Mouse (Mus musculus): ENCODE data around the gene Osbp2. TPM values are rescaled to one million over a fixed set of nuclear protein-coding genes. Genes with fewer than 3 reads are reported as not detected.

Osbp2 gene
- polyA plus RNA-seq, 1 experiment from 2014 or later = 2.4 TPM

DNA sequence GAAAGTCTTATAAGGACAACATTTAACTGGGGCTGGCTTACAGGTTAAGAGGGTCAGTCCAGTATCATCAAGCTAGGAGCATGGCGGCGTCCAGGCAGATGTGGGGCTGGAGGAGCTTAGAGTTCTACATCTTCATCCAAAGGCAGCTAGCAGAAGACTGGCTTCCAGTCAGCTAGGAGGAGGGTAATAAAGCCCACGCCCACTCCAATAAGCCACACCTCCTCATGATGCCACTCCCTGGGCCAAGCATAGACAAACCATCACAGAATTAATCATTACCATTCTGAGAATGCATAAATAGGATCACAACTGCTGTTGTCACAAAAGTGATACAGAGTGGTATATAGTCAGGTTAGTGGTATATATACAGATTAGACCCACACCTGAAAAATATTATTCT is 73.8 kb downstream of the Osbp2 start:
- Histone ChIP-seq H3K9ac (ENCODE audit: low read length) (no peak overlapping the region), H3K36me3 (ENCODE audit: control insufficient read depth, insufficient read depth, low read length) (no peaks in the 10 kb centered on the region), H3K27ac (ENCODE audit: low read depth, low read length) (no peak overlapping the region), H3K4me2 (ENCODE audit: low read depth) (no peak overlapping the region), H3K4me1 (ENCODE audit: control insufficient read depth, insufficient read depth, low read length) (no peaks in the 10 kb centered on the region), H3K4me3 (ENCODE audit: low read depth, low read length) (no peak overlapping the region), H3K27me3 (ENCODE audit: control insufficient read depth, insufficient read depth, low read length) (no peaks in the 10 kb centered on the region), H3K9me3 (ENCODE audit: control insufficient read depth, low read length) (no peaks in the 10 kb centered on the region)
- 71% methylated on average over 3 of the region's 3 CpGs for WGBS
- ATAC-seq (ENCODE audit: insufficient read depth, low FRiP score, low TSS enrichment) (no peak), DNase-seq (ENCODE audit: low spot score) (no peak)

DNA sequence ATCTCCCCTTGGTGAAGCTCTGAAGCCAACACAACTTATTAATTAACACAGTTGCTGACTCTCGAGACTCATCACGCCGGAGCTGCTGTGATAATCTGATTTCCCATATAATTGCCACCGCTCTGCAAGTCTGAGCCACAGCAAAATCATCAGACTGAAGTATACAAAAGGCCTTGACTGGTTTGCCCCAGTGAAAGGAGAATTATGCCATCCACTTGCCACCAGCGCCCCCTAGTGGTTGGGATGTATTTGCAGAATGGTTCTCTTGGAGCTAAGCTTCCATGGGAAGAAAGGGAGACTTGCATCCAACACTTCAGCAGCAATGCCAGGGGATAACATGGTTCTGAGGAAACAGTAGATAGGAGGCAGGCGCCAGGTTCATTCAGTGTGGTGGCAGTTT is 77.1 kb downstream of the Osbp2 start:
- no peaks in the 10 kb centered on the region for H3K9me3 ChIP-seq (ENCODE audit: control insufficient read depth, low read length)
- no peaks in the 10 kb centered on the region for H3K4me1 ChIP-seq (ENCODE audit: control insufficient read depth, insufficient read depth, low read length)
- H3K36me3 ChIP-seq (ENCODE audit: control insufficient read depth, insufficient read depth, low read length) = no peaks in the 10 kb centered on the region
- H3K27me3 ChIP-seq (ENCODE audit: control insufficient read depth, insufficient read depth, low read length) = no peaks in the 10 kb centered on the region
- 35% methylated on average over 6 of the region's 6 CpGs for WGBS
- H3K4me3 ChIP-seq (ENCODE audit: low read depth, low read length) = no peak overlapping the region
- no peak overlapping the region for H3K27ac ChIP-seq (ENCODE audit: low read depth, low read length)
- no peak overlapping the region for H3K4me2 ChIP-seq (ENCODE audit: low read depth)
- ATAC-seq (ENCODE audit: insufficient read depth, low FRiP score, low TSS enrichment) (no peak), DNase-seq (ENCODE audit: low spot score) (peak; percentile 92)
- H3K9ac ChIP-seq (ENCODE audit: low read length) = no peak overlapping the region

- H3K4me1 ChIP-seq (ENCODE audit: control insufficient read depth, insufficient read depth, low read length) = peaks cover 4% of the 10 kb centered on the region; the same call in 1 of the 2 replicates
- H3K27me3 ChIP-seq (ENCODE audit: control insufficient read depth, insufficient read depth, low read length) = peaks cover 19% of the 10 kb centered on the region
- no peak for DNase-seq (ENCODE audit: low spot score)
- H3K4me2 ChIP-seq (ENCODE audit: low read depth) = no peak overlapping the region
- H3K27ac ChIP-seq (ENCODE audit: low read depth, low read length) = no peak overlapping the region
- H3K9me3 ChIP-seq (ENCODE audit: control insufficient read depth, low read length) = no peaks in the 10 kb centered on the region
- no peaks in the 10 kb centered on the region for H3K36me3 ChIP-seq (ENCODE audit: control insufficient read depth, insufficient read depth, low read length)
- H3K9ac ChIP-seq (ENCODE audit: low read length) = no peak overlapping the region
- no peak for ATAC-seq (ENCODE audit: insufficient read depth, low FRiP score, low TSS enrichment)
- no peak overlapping the region; the same call in 1 of the 2 replicates for H3K4me3 ChIP-seq (ENCODE audit: low read depth, low read length)
- 46% methylated on average over 4 of the region's 4 CpGs for WGBS
Measured at GRCm38 (mm10) chr11:3775263-3775644, 88.4 kb downstream of the Osbp2 start.

GRCm38 (mm10) chr11:3774463-3775262 is 89.0 kb downstream of the Osbp2 start:
- Histone ChIP-seq H3K36me3 (ENCODE audit: control insufficient read depth, insufficient read depth, low read length) (no peaks in the 10 kb centered on the region), H3K4me2 (ENCODE audit: low read depth) (peak overlapping the region; percentile 62), H3K27me3 (ENCODE audit: control insufficient read depth, insufficient read depth, low read length) (peaks cover 19% of the 10 kb centered on the region), H3K9ac (ENCODE audit: low read length) (peak overlapping the region; percentile 73), H3K27ac (ENCODE audit: low read depth, low read length) (peak overlapping the region; percentile 20; the same call in 1 of the 2 replicates), H3K4me1 (ENCODE audit: control insufficient read depth, insufficient read depth, low read length) (peaks cover 4% of the 10 kb centered on the region; the same call in 1 of the 2 replicates), H3K4me3 (ENCODE audit: low read depth, low read length) (peak overlapping the region; percentile 43), H3K9me3 (ENCODE audit: control insufficient read depth, low read length) (no peaks in the 10 kb centered on the region)
- DNase-seq (ENCODE audit: low spot score) (peak; percentile 58), ATAC-seq (ENCODE audit: insufficient read depth, low FRiP score, low TSS enrichment) (peak; percentile 58)
- WGBS = 2% methylated on average over 49 of the region's 56 CpGs

- no peaks in the 10 kb centered on the region for H3K36me3 ChIP-seq (ENCODE audit: control insufficient read depth, insufficient read depth, low read length)
- no peak for ATAC-seq (ENCODE audit: insufficient read depth, low FRiP score, low TSS enrichment)
- H3K4me1 ChIP-seq (ENCODE audit: control insufficient read depth, insufficient read depth, low read length) = peaks cover 4% of the 10 kb centered on the region; the same call in 1 of the 2 replicates
- DNase-seq (ENCODE audit: low spot score) = no peak
- H3K4me3 ChIP-seq (ENCODE audit: low read depth, low read length) = peak overlapping the region; percentile 43
- H3K27me3 ChIP-seq (ENCODE audit: control insufficient read depth, insufficient read depth, low read length) = peaks cover 19% of the 10 kb centered on the region
- H3K9me3 ChIP-seq (ENCODE audit: control insufficient read depth, low read length) = no peaks in the 10 kb centered on the region
- WGBS = 43% methylated on average over 6 of the region's 6 CpGs
- no peak overlapping the region; the same call in 1 of the 2 replicates for H3K27ac ChIP-seq (ENCODE audit: low read depth, low read length)
- peak overlapping the region; percentile 73 for H3K9ac ChIP-seq (ENCODE audit: low read length)
- H3K4me2 ChIP-seq (ENCODE audit: low read depth) = peak overlapping the region; percentile 62
Measured at GRCm38 (mm10) chr11:3773782-3774462, 89.8 kb downstream of the Osbp2 start.

DNA sequence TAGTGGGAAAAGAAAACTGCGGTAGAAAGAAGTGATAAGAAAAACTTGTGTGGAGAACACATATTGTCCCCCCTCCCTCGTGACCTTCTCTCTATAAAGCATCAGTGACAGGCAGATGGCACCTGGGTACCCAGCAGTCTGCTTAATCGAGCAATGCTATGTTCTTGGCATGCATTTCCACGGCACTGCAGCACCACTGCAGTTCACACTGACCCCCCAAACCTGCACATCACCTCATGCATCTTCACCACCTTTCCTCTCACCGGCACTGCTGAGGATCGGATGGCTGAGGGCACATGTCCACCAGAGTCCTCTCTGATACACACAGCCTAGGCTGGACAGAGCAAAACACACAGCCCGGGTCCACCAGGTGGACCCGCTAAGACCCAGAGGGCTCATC is 90.6 kb downstream of the Osbp2 start:
- no peak overlapping the region for H3K4me3 ChIP-seq (ENCODE audit: low read depth, low read length)
- 79% methylated on average over 8 of the region's 8 CpGs for WGBS
- no peak overlapping the region for H3K9ac ChIP-seq (ENCODE audit: low read length)
- peaks cover 4% of the 10 kb centered on the region; the same call in 1 of the 2 replicates for H3K4me1 ChIP-seq (ENCODE audit: control insufficient read depth, insufficient read depth, low read length)
- H3K27me3 ChIP-seq (ENCODE audit: control insufficient read depth, insufficient read depth, low read length) = peaks cover 19% of the 10 kb centered on the region
- no peak overlapping the region for H3K27ac ChIP-seq (ENCODE audit: low read depth, low read length)
- H3K4me2 ChIP-seq (ENCODE audit: low read depth) = no peak overlapping the region
- no peaks in the 10 kb centered on the region for H3K9me3 ChIP-seq (ENCODE audit: control insufficient read depth, low read length)
- no peak for DNase-seq (ENCODE audit: low spot score)
- H3K36me3 ChIP-seq (ENCODE audit: control insufficient read depth, insufficient read depth, low read length) = no peaks in the 10 kb centered on the region
- ATAC-seq (ENCODE audit: insufficient read depth, low FRiP score, low TSS enrichment) = no peak

GRCm38 (mm10) chr11:3771348-3771747 is 92.4 kb downstream of the Osbp2 start:
- H3K36me3 ChIP-seq (ENCODE audit: control insufficient read depth, insufficient read depth, low read length) = no peaks in the 10 kb centered on the region
- peaks cover 19% of the 10 kb centered on the region for H3K27me3 ChIP-seq (ENCODE audit: control insufficient read depth, insufficient read depth, low read length)
- no peak for DNase-seq (ENCODE audit: low spot score)
- peaks cover 4% of the 10 kb centered on the region; the same call in 1 of the 2 replicates for H3K4me1 ChIP-seq (ENCODE audit: control insufficient read depth, insufficient read depth, low read length)
- no peak overlapping the region for H3K4me2 ChIP-seq (ENCODE audit: low read depth)
- no peak overlapping the region for H3K9ac ChIP-seq (ENCODE audit: low read length)
- WGBS = 49% methylated on average over 6 of the region's 6 CpGs
- H3K4me3 ChIP-seq (ENCODE audit: low read depth, low read length) = no peak overlapping the region
- no peaks in the 10 kb centered on the region for H3K9me3 ChIP-seq (ENCODE audit: control insufficient read depth, low read length)
- H3K27ac ChIP-seq (ENCODE audit: low read depth, low read length) = no peak overlapping the region
- no peak for ATAC-seq (ENCODE audit: insufficient read depth, low FRiP score, low TSS enrichment)

DNA sequence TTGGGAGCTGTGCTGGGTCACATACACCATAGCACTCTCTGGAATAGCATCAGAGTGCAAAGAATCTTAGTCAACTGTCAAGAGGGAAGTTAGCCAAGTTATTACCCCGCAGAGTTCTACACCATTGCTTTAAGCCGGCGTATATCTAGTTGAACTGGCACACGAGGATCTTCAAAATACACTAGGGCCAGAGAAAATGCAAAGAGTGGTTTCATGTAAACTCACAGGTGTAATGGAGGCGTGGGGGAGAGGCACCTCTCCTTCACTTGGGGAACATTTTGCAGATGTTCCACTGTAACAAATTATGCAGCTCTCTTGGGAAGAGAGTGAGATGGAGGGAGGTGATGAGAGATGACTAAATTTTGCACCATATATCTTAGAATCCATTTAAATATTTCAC is 95.9 kb downstream of the Osbp2 start:
- no peak for ATAC-seq (ENCODE audit: insufficient read depth, low FRiP score, low TSS enrichment)
- no peak overlapping the region for H3K9ac ChIP-seq (ENCODE audit: low read length)
- DNase-seq (ENCODE audit: low spot score) = no peak
- H3K36me3 ChIP-seq (ENCODE audit: control insufficient read depth, insufficient read depth, low read length) = no peaks in the 10 kb centered on the region
- no peak overlapping the region for H3K27ac ChIP-seq (ENCODE audit: low read depth, low read length)
- no peaks in the 10 kb centered on the region; the same call in 1 of the 2 replicates for H3K27me3 ChIP-seq (ENCODE audit: control insufficient read depth, insufficient read depth, low read length)
- no peaks in the 10 kb centered on the region for H3K4me1 ChIP-seq (ENCODE audit: control insufficient read depth, insufficient read depth, low read length)
- 87% methylated on average over 5 of the region's 5 CpGs for WGBS
- H3K9me3 ChIP-seq (ENCODE audit: control insufficient read depth, low read length) = no peaks in the 10 kb centered on the region
- H3K4me2 ChIP-seq (ENCODE audit: low read depth) = no peak overlapping the region
- no peak overlapping the region for H3K4me3 ChIP-seq (ENCODE audit: low read depth, low read length)

Data from neural tube, embryonic 11.5 days (tissue).